Mouse (Mus musculus): ENCODE measurements around the gene G0s2. TPM values are rescaled to one million over a fixed set of nuclear protein-coding genes. Genes with fewer than 3 reads are reported as not detected.

Gene G0s2
- polyA plus RNA-seq, 1 experiment: 1.5 TPM

DNA sequence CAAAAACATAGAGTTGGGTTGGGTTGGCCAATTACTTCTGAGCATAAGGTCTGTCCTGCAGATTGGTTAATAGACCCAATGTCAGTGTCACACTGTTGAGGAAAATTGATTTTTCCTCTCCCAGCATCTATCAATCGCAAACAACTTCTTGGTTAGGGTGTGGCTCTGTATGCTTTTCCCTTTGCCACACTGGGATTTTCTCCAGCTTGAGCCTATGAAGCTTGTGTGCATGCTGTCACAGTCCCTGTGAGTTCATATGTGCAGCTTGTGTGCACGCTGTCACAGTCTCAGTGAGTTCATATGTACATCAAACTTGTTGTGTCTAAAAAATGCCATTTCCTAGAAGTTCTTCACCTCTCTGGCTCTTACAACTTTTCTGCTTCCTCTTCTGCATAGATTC lies 33.8 kb upstream of the G0s2 start:
- Histone ChIP-seq H3K27me3 (replicated peaks) (peaks cover 23% of the 10 kb centered on the region), H3K4me3 (replicated peaks) (no peak overlapping the region), H3K4me1 (0 out of 2 replicates have a peak, but pooled peaks cover 4% of the 10 kb centered on the region), H3K9me3 (no peaks in the 10 kb centered on the region), H3K36me3 (replicated peaks; ENCODE audit: low read length) (no peaks in the 10 kb centered on the region)
- TF ChIP-seq GATA1 (IDR thresholded peaks at IDR 0.05; ENCODE audit: borderline replicate concordance, low read length) (no peak), FLI1 (IDR thresholded peaks at IDR 0.05; ENCODE audit: low read length) (no peak)

DNA sequence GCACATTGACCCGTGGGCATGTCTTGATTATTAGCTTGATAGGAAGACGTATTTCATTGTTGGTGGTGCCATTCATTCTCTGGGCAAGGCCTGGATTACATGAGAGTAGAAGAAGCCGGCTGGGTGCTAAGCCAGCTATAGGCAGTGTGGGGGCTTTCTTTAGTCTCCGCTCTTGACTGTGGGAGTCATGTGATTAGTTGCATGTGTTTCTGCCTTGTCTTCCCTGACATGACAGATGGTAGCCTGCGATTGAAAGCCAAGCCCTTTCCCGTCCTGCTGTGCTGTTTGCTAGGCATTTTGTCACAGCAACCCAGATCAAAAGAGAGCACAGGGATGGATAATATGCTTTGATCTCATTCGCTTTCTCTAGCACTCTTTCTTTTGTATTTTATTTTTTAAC lies 32.4 kb upstream of the G0s2 start:
- TF ChIP-seq FLI1 (IDR thresholded peaks at IDR 0.05; ENCODE audit: low read length) (no peak), GATA1 (IDR thresholded peaks at IDR 0.05; ENCODE audit: borderline replicate concordance, low read length) (no peak)
- Histone ChIP-seq H3K36me3 (replicated peaks; ENCODE audit: low read length) (no peaks in the 10 kb centered on the region), H3K4me1 (0 out of 2 replicates have a peak, but pooled peaks cover 4% of the 10 kb centered on the region), H3K27me3 (replicated peaks) (peaks cover 25% of the 10 kb centered on the region), H3K9me3 (no peaks in the 10 kb centered on the region), H3K4me3 (replicated peaks) (no peak overlapping the region)

DNA sequence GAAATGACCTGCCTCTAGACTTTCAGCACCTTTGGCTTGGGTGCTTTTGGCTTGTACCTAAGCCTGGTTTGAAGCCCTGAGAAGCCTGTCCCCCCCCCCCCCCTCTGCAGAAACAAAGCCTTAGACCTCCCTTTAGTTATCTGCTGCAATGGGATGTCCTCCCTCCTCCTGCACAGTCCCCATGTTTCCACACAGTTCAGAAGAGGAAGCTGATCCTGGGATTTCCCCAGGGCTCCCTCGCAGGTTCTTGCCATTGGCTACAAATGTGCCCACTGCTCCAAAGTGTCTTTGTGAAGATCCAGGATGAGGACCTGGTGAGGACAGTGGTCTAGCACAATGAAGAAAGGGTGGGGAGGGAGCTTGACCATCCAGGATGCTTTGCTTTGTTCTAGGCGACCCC lies 30.1 kb upstream of the G0s2 start:
- Histone ChIP-seq H3K27me3 (replicated peaks) (peaks cover 29% of the 10 kb centered on the region), H3K9me3 (no peaks in the 10 kb centered on the region), H3K4me1 (0 out of 2 replicates have a peak, but pooled peaks cover 4% of the 10 kb centered on the region), H3K36me3 (replicated peaks; ENCODE audit: low read length) (no peaks in the 10 kb centered on the region), H3K4me3 (replicated peaks) (no peak overlapping the region)
- TF ChIP-seq FLI1 (IDR thresholded peaks at IDR 0.05; ENCODE audit: low read length): no peak
- no peak for TF ChIP-seq GATA1 (IDR thresholded peaks at IDR 0.05; ENCODE audit: borderline replicate concordance, low read length)

DNA sequence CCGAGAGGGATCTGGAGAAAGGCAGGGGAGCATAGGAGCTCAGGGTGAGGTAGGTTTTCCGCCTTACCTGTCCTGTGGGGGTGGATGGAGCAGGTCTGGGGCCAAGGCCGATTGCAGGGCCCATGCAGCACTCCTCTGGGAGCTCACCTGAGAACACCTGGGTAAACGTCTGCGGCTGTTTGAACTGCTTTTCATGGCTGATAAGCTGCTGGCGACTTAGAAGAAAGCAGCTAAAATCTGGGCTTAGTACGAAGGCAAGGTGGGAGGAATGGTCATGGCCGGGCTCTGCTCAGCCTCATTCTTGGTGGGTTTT lies 29.0 kb upstream of the G0s2 start:
- Histone ChIP-seq H3K9me3 (no peaks in the 10 kb centered on the region), H3K4me1 (0 out of 2 replicates have a peak, but pooled peaks cover 4% of the 10 kb centered on the region), H3K36me3 (replicated peaks; ENCODE audit: low read length) (no peaks in the 10 kb centered on the region), H3K27me3 (replicated peaks) (peaks cover 29% of the 10 kb centered on the region), H3K4me3 (replicated peaks) (no peak overlapping the region)
- TF ChIP-seq FLI1 (IDR thresholded peaks at IDR 0.05; ENCODE audit: low read length) (no peak), GATA1 (IDR thresholded peaks at IDR 0.05; ENCODE audit: borderline replicate concordance, low read length) (no peak)

DNA sequence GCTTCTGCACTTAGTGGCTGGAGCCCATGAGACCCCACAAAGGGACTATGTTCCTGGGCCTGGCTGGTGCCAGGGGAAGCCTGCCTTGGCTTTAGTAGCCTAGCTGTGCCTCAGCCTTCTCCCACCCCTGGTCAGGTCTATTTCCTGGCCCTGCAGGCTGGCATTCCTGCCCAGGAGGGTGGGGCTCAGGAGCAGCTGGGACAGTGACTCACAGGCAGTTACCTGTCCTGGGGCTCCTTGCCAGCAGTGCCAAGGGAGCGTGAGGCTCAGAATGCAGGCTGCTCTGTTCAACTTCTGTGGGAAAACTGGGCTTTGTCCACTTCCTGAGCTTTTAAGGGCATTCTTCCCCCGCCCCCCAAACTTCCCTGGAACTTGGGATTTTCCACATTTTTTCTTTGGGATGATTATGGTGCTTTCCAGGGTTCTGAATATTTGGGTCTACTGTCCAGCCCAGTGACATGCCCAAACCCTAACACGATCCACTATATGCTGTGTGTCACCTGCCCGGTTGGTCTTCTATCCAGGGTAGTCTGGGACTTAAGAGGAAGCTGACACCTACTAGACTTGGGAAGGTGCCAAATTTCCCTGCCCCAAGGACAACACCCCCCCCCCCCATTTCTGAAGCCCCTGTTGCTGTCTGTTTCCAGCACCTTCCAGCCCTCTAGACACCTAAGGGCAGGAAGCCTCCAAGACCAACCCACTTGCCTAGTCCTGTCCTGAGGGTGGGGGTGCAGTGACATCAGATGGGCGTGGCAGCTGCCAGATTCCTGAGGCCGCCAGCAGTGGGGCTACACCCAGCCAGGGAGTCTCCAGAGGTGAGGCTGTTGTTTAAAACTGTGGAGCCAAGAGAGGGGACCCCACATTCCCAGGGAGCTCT lies 28.4 kb upstream of the G0s2 start:
- Histone ChIP-seq H3K9me3 (no peaks in the 10 kb centered on the region), H3K27me3 (replicated peaks) (peaks cover 30% of the 10 kb centered on the region), H3K36me3 (replicated peaks; ENCODE audit: low read length) (no peaks in the 10 kb centered on the region), H3K4me1 (0 out of 2 replicates have a peak, but pooled peaks cover 4% of the 10 kb centered on the region), H3K4me3 (replicated peaks) (no peak overlapping the region)
- TF ChIP-seq GATA1 (IDR thresholded peaks at IDR 0.05; ENCODE audit: borderline replicate concordance, low read length) (no peak), FLI1 (IDR thresholded peaks at IDR 0.05; ENCODE audit: low read length) (no peak)

DNA sequence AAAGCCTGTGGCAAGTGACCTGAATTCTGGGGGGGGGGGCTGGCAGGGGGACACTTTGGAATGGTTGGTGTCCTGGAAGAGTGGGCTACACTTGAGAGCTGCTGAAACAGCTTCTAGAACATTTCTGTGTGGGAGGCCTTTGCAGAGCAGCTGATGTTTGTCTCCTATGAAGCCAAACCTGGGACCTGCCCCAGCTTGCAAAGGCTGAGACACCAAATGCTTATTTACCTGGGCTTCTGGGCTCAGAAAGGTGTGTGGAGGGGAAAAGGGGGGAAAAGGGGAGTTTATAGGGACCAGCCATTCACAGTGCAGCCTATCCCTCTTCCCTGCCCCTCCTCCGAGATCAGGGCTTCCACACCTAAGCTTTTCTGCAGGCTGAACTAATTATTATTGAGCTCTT lies 27.0 kb upstream of the G0s2 start:
- TF ChIP-seq GATA1 (IDR thresholded peaks at IDR 0.05; ENCODE audit: borderline replicate concordance, low read length) (no peak), FLI1 (IDR thresholded peaks at IDR 0.05; ENCODE audit: low read length) (no peak)
- Histone ChIP-seq H3K36me3 (replicated peaks; ENCODE audit: low read length) (no peaks in the 10 kb centered on the region), H3K4me1 (0 out of 2 replicates have a peak, but pooled peaks cover 4% of the 10 kb centered on the region), H3K9me3 (no peaks in the 10 kb centered on the region), H3K4me3 (replicated peaks) (no peak overlapping the region), H3K27me3 (replicated peaks) (peaks cover 34% of the 10 kb centered on the region)

DNA sequence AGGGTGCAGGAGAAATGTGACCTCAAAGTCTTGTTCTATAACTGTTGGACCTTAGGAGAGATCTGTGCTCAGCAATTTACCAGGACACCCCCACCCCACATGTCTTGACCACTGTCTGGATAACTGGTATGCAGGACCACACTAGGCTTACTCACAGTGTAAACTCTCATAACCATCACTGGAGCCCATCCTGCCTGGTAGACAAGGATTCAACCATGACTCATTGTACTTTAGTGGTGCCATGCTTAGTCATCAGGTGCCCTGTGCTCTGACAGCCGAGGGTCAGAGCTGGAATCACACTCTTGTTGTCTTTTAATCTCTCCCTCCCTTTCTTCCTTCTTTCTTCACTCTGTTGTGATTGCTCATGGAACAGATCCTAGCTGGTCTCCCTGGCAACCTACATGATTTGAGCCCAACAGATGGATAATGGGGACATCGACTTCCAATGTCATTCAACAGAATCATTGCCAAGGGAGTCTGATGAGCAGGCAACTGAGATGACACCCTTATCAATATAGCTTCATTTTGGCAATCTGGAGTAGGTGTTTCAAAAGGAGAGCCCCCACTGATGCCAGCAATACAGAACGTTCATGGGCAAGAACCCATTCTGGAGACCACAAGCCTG lies 25.2 kb upstream of the G0s2 start:
- 0 out of 2 replicates have a peak, but pooled peaks cover under 1% of the 10 kb centered on the region for H3K4me1 ChIP-seq
- TF ChIP-seq FLI1 (IDR thresholded peaks at IDR 0.05; ENCODE audit: low read length) (no peak), GATA1 (IDR thresholded peaks at IDR 0.05; ENCODE audit: borderline replicate concordance, low read length) (no peak)
- H3K27me3 ChIP-seq (replicated peaks): peaks cover 32% of the 10 kb centered on the region
- no peaks in the 10 kb centered on the region for H3K36me3 ChIP-seq (replicated peaks; ENCODE audit: low read length)
- H3K9me3 ChIP-seq: no peaks in the 10 kb centered on the region
- no peak overlapping the region for H3K4me3 ChIP-seq (replicated peaks)

DNA sequence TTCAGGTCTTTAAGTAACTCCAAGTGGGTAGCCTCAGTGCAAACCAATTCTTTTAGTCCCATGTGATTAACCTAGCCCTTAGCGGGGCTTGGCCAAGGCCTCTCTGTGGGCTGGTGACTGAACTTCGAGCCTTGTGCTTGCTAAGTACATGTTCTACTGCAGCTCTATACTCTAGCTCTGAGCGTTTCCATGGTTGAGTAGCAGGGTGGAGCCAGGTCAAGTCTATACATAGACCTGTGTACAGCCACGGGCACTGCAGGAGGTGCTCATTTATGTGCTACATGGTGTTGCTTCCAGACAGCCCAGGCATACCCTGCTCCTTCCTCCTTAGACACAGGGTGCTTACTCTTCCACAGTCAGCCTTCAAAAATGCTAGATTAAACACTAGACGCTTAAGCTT lies 22.9 kb upstream of the G0s2 start:
- Histone ChIP-seq H3K9me3 (no peaks in the 10 kb centered on the region), H3K27me3 (replicated peaks) (peaks cover 19% of the 10 kb centered on the region), H3K4me3 (replicated peaks) (no peak overlapping the region), H3K36me3 (replicated peaks; ENCODE audit: low read length) (no peaks in the 10 kb centered on the region), H3K4me1 (no peaks in the 10 kb centered on the region)
- TF ChIP-seq GATA1 (IDR thresholded peaks at IDR 0.05; ENCODE audit: borderline replicate concordance, low read length) (no peak), FLI1 (IDR thresholded peaks at IDR 0.05; ENCODE audit: low read length) (no peak)

DNA sequence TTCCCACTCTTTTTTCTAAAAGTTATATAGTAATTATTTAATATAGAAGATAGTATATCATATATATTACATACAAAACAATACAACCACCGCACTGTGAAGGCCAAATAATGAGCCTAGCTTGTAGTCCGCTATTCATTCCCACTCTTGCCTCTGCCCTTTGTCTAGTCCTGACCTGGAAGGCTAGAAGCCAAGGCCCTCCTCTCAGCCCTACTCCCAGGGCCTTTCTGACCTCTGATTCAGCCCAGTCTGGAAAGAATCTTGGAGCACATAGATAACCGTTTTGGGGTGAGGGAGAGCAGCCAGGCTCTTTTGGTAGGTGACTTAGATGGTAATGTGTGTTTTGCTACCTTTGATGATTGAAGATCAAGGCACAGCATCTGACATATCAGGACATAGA lies 20.9 kb upstream of the G0s2 start:
- no peaks in the 10 kb centered on the region for H3K36me3 ChIP-seq (replicated peaks; ENCODE audit: low read length)
- H3K4me1 ChIP-seq: no peaks in the 10 kb centered on the region
- no peaks in the 10 kb centered on the region for H3K9me3 ChIP-seq
- no peak overlapping the region for H3K4me3 ChIP-seq (replicated peaks)
- peaks cover 12% of the 10 kb centered on the region for H3K27me3 ChIP-seq (replicated peaks)
- no peak for TF ChIP-seq FLI1 (IDR thresholded peaks at IDR 0.05; ENCODE audit: low read length)
- no peak for TF ChIP-seq GATA1 (IDR thresholded peaks at IDR 0.05; ENCODE audit: borderline replicate concordance, low read length)

DNA sequence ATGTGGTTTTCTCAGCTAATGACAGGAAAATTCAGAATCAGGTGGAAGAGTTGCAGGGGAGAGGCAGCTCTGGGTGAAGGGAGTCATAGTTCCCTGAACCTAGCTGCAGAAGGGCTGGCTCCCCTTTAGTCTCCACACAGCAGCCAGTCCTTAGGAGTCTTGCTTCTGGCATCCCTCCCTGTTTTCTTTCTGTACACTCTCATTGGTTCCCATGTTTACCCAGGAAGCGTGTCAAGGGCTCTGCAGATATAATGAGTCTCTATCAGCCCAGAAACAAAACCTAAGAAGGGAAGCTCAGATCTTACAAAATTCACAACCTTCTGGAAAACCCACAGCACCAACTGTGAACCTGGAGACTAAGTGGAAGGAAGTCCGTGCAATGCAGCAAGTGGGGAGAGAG lies 20.0 kb upstream of the G0s2 start:
- peaks cover 11% of the 10 kb centered on the region for H3K27me3 ChIP-seq (replicated peaks)
- H3K9me3 ChIP-seq: no peaks in the 10 kb centered on the region
- H3K36me3 ChIP-seq (replicated peaks; ENCODE audit: low read length): no peaks in the 10 kb centered on the region
- TF ChIP-seq FLI1 (IDR thresholded peaks at IDR 0.05; ENCODE audit: low read length) (no peak), GATA1 (IDR thresholded peaks at IDR 0.05; ENCODE audit: borderline replicate concordance, low read length) (no peak)
- no peak overlapping the region for H3K4me3 ChIP-seq (replicated peaks)
- no peaks in the 10 kb centered on the region for H3K4me1 ChIP-seq

Measured in megakaryocyte, embryonic 14.5 days (primary cell).